Mouse (Mus musculus) retina, embryonic 14.5 days (tissue): ENCODE measurements around the gene Unc13c.

Experiments
- DNase-seq: peaks from one replicate; pipeline ENCODE4 v3.0.0-alpha.2; 2015; ENCODE audit warnings: low spot score

The Unc13c gene

GRCm38 (mm10) chr9:73968641-73969121 lies at the start of gene Unc13c:
TSS of gene Unc13c (minus strand) at chr9:73968966.
- peak; percentile 59 for DNase-seq

GRCm38 (mm10) chr9:74007976-74008686 lies 39.4 kb upstream of the Unc13c start:
- DNase-seq, result no peak

- no peak for DNase-seq
Measured at GRCm38 (mm10) chr9:74002388-74002990, 33.7 kb upstream of the Unc13c start.

DNA sequence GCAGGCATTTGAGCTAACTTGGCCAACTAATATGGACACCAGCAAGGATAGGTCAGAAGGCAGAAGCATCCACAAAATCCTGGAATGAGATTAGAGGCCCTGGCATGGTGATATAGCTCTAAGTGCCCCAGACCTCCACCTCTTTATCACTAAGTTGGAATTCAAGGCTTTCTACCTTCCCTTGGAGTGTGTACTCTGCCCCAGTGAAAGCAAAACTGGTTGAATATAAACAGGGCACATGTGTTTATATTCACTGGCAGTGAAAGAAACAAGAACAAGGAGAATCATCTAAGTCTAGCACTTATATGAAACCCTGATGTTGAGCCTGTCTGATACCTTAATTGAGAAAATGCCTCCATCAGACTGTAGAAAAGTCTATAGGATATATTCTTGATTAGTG lies 19.3 kb upstream of the Unc13c start:
- DNase-seq, result no peak

GRCm38 (mm10) chr9:73987236-73987635 lies 18.5 kb upstream of the Unc13c start:
- no peak for DNase-seq

- peak; percentile 90 for DNase-seq
Measured at GRCm38 (mm10) chr9:73982597-73983344, 14.0 kb upstream of the Unc13c start.

GRCm38 (mm10) chr9:73972327-73972988 lies 3.7 kb upstream of the Unc13c start:
- no peak for DNase-seq

DNA sequence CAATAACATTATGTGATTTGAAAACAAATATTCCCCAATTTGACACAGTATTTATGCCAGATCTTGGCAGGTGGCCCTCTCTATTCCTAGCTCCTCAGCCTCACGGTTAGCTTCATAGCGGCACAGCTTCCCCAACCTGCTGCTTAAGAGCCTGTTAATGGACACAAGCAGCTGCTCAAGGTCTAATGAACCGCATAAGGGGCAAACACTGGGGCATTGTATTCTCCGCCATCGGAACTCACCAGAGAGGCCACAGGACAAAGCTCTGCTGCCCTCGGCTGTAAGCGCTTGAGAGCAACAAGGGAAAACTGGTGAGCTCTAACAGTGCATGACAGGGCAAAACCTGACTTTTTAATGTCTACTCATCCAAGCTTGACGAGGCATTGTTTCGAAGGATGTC lies 2.0 kb upstream of the Unc13c start:
- DNase-seq, result peak; percentile 89

GRCm38 (mm10) chr9:73965322-73965915 lies 3.3 kb downstream of the Unc13c start:
- no peak for DNase-seq

- no peak for DNase-seq
Measured at GRCm38 (mm10) chr9:73962471-73962870, 6.3 kb downstream of the Unc13c start.

- no peak for DNase-seq
Measured at GRCm38 (mm10) chr9:73952331-73952730, 16.4 kb downstream of the Unc13c start.

DNA sequence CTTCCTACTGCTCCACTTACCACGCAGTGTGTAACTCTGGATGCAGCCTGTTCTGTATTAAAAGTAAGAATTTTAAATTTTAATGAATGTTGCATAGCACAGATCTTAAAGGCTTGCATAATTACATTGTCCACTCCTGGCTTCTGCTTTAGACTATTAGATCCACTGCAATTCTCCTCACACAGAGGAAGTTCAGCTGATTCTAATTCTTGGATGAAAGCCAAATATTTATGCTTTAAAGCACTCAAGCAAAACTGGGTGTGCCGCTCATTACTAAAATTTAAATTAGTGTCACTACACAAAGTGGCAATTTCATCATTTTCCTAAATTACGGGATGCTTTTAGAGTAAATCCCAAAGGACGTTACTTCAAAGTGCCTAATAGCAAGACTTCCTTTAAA lies 17.2 kb downstream of the Unc13c start:
- peak; percentile 46 for DNase-seq

DNA sequence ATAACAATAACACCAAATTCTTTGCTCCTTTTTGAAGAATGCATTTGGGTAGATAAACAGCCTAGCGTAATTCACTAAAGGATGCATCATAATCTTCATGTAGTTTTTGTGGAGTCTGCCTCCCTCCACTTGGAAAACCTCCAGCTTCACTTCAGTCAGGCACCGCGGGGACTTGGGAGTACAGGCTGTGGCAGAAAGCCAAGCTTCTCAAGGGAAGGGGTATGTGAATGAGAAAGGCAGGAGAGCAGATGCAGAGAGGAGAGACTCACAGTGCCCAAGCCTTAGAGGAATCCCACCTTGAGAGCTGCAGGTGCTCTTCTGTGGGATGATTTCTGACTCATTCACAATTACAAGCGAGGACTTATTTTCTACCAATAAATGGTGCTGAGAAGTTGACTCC lies 33.9 kb downstream of the Unc13c start:
- DNase-seq, result no peak

DNA sequence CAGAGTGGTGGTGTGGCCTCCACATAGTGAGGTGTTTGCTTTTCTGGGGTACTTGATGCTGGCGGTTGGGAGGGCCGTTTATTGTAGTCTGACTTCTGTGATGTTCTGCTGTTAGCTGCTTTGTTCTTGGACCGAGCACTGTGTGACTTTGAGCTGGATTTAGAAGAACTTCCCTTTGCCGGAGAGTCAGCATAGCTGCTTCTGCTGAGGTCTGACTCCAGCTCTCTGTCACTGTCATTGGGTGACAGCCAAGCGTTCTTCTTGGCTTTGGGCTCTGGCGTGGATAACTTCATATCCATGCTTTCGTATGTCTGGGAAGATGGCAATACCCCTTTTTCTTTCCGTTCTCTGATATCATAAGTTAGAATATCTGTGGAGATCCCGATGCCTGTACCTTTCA lies 36.8 kb downstream of the Unc13c start:
- DNase-seq, result no peak

DNA sequence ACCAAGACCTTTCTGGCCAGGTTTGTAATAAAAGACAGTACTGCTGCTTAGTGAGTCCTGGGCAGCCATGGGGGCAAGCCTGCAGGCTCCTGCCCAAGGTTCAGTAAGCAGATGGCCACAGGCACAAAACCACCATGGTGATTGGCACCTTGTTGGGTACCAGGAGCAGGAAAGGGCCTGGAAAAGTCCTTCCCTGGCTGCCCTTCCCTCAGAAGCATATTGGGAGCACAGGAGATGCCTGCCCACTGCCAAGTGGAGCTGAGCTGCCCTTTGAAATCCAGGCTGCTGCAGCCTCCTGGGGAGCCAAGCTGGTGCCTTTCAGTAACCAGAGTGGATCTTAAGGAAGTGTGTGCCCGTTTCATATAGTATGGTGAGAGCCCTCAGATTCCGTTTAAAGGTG lies 41.5 kb downstream of the Unc13c start:
- DNase-seq, result no peak

- no peak for DNase-seq
Measured at GRCm38 (mm10) chr9:73922449-73923115, 46.2 kb downstream of the Unc13c start.

GRCm38 (mm10) chr9:73905959-73906358 lies 62.8 kb downstream of the Unc13c start:
- no peak for DNase-seq

DNA sequence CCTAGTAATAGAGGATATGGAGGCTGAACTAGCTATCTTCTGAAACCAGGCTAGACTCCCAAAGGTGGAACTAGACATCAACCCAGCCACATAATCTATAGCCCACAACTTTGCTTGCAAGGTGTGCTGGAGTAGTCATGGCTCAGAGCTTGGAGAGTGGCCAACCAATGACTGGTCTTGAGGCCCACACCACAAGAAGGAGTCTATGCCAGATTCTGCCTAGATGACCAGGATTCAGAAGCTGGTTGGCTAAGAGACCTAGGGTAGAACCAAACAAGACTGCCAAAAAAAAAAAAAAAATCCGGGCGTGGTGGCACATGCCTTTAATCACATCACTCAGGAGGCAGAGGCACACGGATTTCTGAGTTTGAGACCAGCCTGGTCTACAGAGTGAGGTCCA lies 70.2 kb downstream of the Unc13c start:
- no peak for DNase-seq

- DNase-seq, result no peak
Measured at GRCm38 (mm10) chr9:73896210-73896609, 72.6 kb downstream of the Unc13c start.

DNA sequence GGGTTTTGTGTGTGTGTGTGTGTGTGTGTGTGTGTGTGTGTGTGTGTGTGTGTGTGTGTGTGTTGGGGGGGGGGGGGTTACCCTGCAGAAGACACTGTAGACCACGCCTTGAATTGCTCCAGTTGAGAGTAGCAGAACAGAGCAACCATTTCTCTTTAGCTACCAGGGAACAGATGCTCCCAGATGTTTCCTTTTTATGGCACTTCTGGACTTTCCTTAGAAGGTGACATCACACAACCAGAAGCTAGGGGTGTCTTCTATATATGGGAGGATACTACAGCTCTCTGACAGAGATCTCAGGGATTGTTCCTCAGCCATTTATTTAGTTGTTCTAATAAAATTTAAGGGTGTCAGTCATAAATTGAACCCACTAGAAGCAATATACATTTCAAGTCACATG lies 85.2 kb downstream of the Unc13c start:
- no peak for DNase-seq

DNA sequence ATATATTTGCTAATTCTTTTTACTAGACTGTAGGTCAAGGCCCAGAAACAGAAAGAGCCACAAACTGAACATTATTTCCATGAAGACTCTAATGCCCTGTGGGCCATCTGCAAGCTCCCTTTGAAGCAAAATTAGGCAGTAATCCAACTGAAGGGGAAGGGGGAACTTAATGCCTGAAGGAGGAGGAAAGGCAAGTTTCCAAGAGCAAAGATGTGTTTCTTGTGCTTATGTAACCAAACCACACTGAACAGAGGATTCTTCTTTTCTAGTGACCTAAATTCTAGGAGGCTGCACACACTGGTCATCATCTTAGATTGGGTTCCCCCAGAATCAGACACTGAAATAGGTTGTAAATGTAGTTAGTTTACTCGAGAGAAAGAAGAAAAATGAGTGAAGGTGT lies 85.6 kb downstream of the Unc13c start:
- no peak for DNase-seq
